Mouse (Mus musculus): ENCODE results near the gene Scn7a. TPM values are rescaled to one million over a fixed set of nuclear protein-coding genes. Genes with fewer than 3 reads are reported as not detected.

The Scn7a gene
- polyA plus RNA-seq, 1 experiment from 2014 or later, result 0.67 TPM

- 58% methylated on average over 2 of the region's 2 CpGs for WGBS
- peak; percentile 46; the same call in 1 of the 2 replicates for ATAC-seq (ENCODE audit: insufficient number of reproducible peaks, insufficient read depth, low FRiP score, low read depth)
- H3K4me3 ChIP-seq (ENCODE audit: low read depth, low read length), result no peak overlapping the region
Observed at GRCm38 (mm10) chr2:66655431-66655830, 129.3 kb downstream of the Scn7a start.

GRCm38 (mm10) chr2:66644384-66644783 lies 140.3 kb downstream of the Scn7a start:
- no peak for ATAC-seq (ENCODE audit: insufficient number of reproducible peaks, insufficient read depth, low FRiP score, low read depth)
- 30% methylated on average over 5 of the region's 5 CpGs for WGBS
- no peaks in the 10 kb centered on the region for H3K4me1 ChIP-seq (ENCODE audit: control insufficient read depth, insufficient read depth, low read length)
- H3K4me2 ChIP-seq (replicated peaks; ENCODE audit: low read depth, low read length), result no peak overlapping the region
- H3K9me3 ChIP-seq (ENCODE audit: control insufficient read depth, low read depth, low read length), result no peaks in the 10 kb centered on the region
- H3K9ac ChIP-seq (replicated peaks; ENCODE audit: low read depth, low read length), result no peak overlapping the region
- no peaks in the 10 kb centered on the region for H3K36me3 ChIP-seq (ENCODE audit: control insufficient read depth, insufficient read depth, low read length)
- no peak overlapping the region for H3K27ac ChIP-seq (ENCODE audit: low read length)
- no peak overlapping the region for H3K4me3 ChIP-seq (ENCODE audit: low read depth, low read length)
- no peaks in the 10 kb centered on the region for H3K27me3 ChIP-seq (ENCODE audit: control insufficient read depth, insufficient read depth, low read length)

More at GRCm38 (mm10) chr2:66655431-66655830, 129.3 kb downstream of the Scn7a start:
- Histone ChIP-seq H3K36me3 (ENCODE audit: control insufficient read depth, insufficient read depth, low read length) (no peaks in the 10 kb centered on the region), H3K4me1 (ENCODE audit: control insufficient read depth, insufficient read depth, low read length) (no peaks in the 10 kb centered on the region), H3K27me3 (ENCODE audit: control insufficient read depth, insufficient read depth, low read length) (no peaks in the 10 kb centered on the region), H3K9me3 (ENCODE audit: control insufficient read depth, low read depth, low read length) (no peaks in the 10 kb centered on the region), H3K4me2 (replicated peaks; ENCODE audit: low read depth, low read length) (no peak overlapping the region), H3K9ac (replicated peaks; ENCODE audit: low read depth, low read length) (no peak overlapping the region), H3K27ac (ENCODE audit: low read length) (no peak overlapping the region)

- H3K4me1 ChIP-seq (ENCODE audit: control insufficient read depth, insufficient read depth, low read length), result 0 out of 2 replicates have a peak, but pooled peaks cover 4% of the 10 kb centered on the region
- peak within 1 kb of the TSS; percentile 12 for H3K4me3 ChIP-seq (ENCODE audit: low read depth, low read length)
- H3K27me3 ChIP-seq (ENCODE audit: control insufficient read depth, insufficient read depth, low read length), result no peaks in the 10 kb centered on the region
- peak; percentile 82 for ATAC-seq (ENCODE audit: insufficient number of reproducible peaks, insufficient read depth, low FRiP score, low read depth)
- H3K9me3 ChIP-seq (ENCODE audit: control insufficient read depth, low read depth, low read length), result no peaks in the 10 kb centered on the region
- H3K4me2 ChIP-seq (replicated peaks; ENCODE audit: low read depth, low read length), result peak within 1 kb of the TSS; percentile 36
- 1% methylated on average over 29 of the region's 29 CpGs for WGBS
- H3K27ac ChIP-seq (ENCODE audit: low read length), result no peak within 1 kb of the TSS
- no peak within 1 kb of the TSS for H3K9ac ChIP-seq (replicated peaks; ENCODE audit: low read depth, low read length)
- no peaks in the 10 kb centered on the region for H3K36me3 ChIP-seq (ENCODE audit: control insufficient read depth, insufficient read depth, low read length)
Observed at GRCm38 (mm10) chr2:66634580-66635359, 149.9 kb downstream of the Scn7a start, which contains the start of gene Scn9a. Scn9a (minus strand) TSS chr2:66634962.

DNA sequence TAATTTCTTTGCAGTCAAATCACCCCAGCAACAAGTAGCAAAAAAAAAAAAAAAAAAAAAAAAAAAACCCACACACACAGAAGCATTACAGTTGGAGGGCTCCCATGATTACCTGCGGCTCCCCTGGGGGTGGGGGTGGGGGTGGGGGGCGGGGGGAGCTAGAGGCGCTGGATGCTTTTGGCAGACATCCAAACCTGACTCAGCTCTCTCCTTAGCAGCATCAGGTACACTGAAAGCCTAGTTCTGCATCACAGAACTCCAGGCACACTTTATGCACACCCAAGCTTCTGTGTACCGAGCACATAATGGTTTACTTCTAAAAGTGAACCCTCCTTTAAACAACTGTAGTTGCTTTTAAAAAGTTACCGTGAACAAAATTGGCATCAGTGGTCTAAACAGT lies 152.0 kb downstream of the Scn7a start:
- 27% methylated on average over 5 of the region's 5 CpGs for WGBS
- Histone ChIP-seq H3K4me3 (ENCODE audit: low read depth, low read length) (no peak overlapping the region), H3K9ac (replicated peaks; ENCODE audit: low read depth, low read length) (no peak overlapping the region), H3K9me3 (ENCODE audit: control insufficient read depth, low read depth, low read length) (no peaks in the 10 kb centered on the region), H3K36me3 (ENCODE audit: control insufficient read depth, insufficient read depth, low read length) (no peaks in the 10 kb centered on the region), H3K4me1 (ENCODE audit: control insufficient read depth, insufficient read depth, low read length) (0 out of 2 replicates have a peak, but pooled peaks cover 4% of the 10 kb centered on the region), H3K27me3 (ENCODE audit: control insufficient read depth, insufficient read depth, low read length) (no peaks in the 10 kb centered on the region), H3K4me2 (replicated peaks; ENCODE audit: low read depth, low read length) (no peak overlapping the region), H3K27ac (ENCODE audit: low read length) (no peak overlapping the region)
- no peak for ATAC-seq (ENCODE audit: insufficient number of reproducible peaks, insufficient read depth, low FRiP score, low read depth)

Other genes with a start within 250 kb of the Scn7a start
- gene Scn9a, start 150.0 kb downstream of the Scn7a start, polyA plus RNA-seq (2014; fragmentation: Nextera tagmentation; extraction: Ambion mirVana), result 1.5 and 2.0 TPM in 2 replicates

Measured in stomach, embryonic 14.5 days (tissue).